Mouse (Mus musculus): ENCODE results near the gene Plxna1.

GRCm38 (mm10) chr6:89315263-89315662 is 47.2 kb downstream of the Plxna1 start:
- TF ChIP-seq CTCF (conservative IDR thresholded peaks at IDR 0.05; ENCODE audit: insufficient read depth, insufficient read length, low read depth, low read length): no peak
- TF ChIP-seq POLR2A (IDR thresholded peaks at IDR 0.05; ENCODE audit: low read depth, low read length): no peak

Measured in kidney, adult 2 months (tissue).